Mouse (Mus musculus) heart, adult 2 months (tissue): ENCODE measurements at regions not wholly inside any gene's neighbourhood (a gene's known extent, or its start where the extent isn't known, plus 50 kb on each side); places are given as distances from the start of the nearest gene placed in this dataset.

Experiments used
- DNase-seq, 2 experiments: peaks; one replicate each; pipeline ENCODE4 v3.0.0; 2021
- H3K27ac ChIP-seq: fragments of 200-600 bp; 2 replicates; pipeline ENCODE4 v1.8.1; 2022
- H3K27me3 ChIP-seq: fragments of 200-500 bp; 2 replicates; pipeline ENCODE4 v1.6.1; 2012; ENCODE audit warnings: mild to moderate bottlenecking, low read length, inconsistent platforms, mixed read lengths; ENCODE audit not compliant: control insufficient read depth, insufficient read depth
- H3K36me3 ChIP-seq: fragments of 200-500 bp; 2 replicates; pipeline ENCODE4 v1.6.1; 2012; ENCODE audit warnings: low read length, inconsistent platforms; ENCODE audit not compliant: control insufficient read depth, insufficient read depth
- H3K4me1 ChIP-seq: fragments of 200-500 bp; 2 replicates; pipeline ENCODE4 v1.6.1; 2011; ENCODE audit warnings: low read length; ENCODE audit not compliant: control insufficient read depth, insufficient read depth
- H3K4me3 ChIP-seq: fragments of 200-600 bp; 2 replicates; pipeline ENCODE4 v1.8.1; 2022
- H3K79me2 ChIP-seq: fragments of 200-500 bp; replicated peaks from 2 replicates; pipeline ENCODE4 v1.6.1; 2012; ENCODE audit warnings: mild to moderate bottlenecking, inconsistent platforms, low read length, moderate library complexity, mixed read lengths; ENCODE audit not compliant: control insufficient read depth, insufficient read depth
- H3K9ac ChIP-seq: fragments of 200-500 bp; 2 replicates; pipeline ENCODE4 v1.6.1; 2012; ENCODE audit warnings: low read depth, mild to moderate bottlenecking, control low read depth, inconsistent platforms, low read length, mixed read lengths
- CTCF ChIP-seq: fragments of 200-600 bp; IDR thresholded peaks from 2 replicates; pipeline ENCODE4 v1.8.1; 2022; ENCODE audit warnings: antibody characterized with exemption, mild to moderate bottlenecking, moderate library complexity
- EP300 ChIP-seq: fragments of 200-500 bp; IDR thresholded peaks from 2 replicates; pipeline ENCODE4 v1.6.1; 2011; ENCODE audit warnings: low read depth, low read length, control low read depth; ENCODE audit not compliant: insufficient read depth
- POLR2A ChIP-seq: fragments of 200-500 bp; IDR thresholded peaks from 2 replicates; pipeline ENCODE4 v1.6.1; 2011; ENCODE audit warnings: mild to moderate bottlenecking, low read depth, low read length, control low read depth; ENCODE audit not compliant: insufficient read depth
- WGBS: fragments of 180-500 bp; shearing (Covaris S2); methylation state at CpG from one replicate; pipeline ENCODE4 v1.1.7; 2018; 5-methylcytosine and 5-hydroxymethylcytosine counted together
- intact Hi-C: fragments of 180-260 bp; cut with DNase I; formaldehyde crosslinking; loops from one replicate; pipeline ENCODE4 v1.15.1; 2025

DNA sequence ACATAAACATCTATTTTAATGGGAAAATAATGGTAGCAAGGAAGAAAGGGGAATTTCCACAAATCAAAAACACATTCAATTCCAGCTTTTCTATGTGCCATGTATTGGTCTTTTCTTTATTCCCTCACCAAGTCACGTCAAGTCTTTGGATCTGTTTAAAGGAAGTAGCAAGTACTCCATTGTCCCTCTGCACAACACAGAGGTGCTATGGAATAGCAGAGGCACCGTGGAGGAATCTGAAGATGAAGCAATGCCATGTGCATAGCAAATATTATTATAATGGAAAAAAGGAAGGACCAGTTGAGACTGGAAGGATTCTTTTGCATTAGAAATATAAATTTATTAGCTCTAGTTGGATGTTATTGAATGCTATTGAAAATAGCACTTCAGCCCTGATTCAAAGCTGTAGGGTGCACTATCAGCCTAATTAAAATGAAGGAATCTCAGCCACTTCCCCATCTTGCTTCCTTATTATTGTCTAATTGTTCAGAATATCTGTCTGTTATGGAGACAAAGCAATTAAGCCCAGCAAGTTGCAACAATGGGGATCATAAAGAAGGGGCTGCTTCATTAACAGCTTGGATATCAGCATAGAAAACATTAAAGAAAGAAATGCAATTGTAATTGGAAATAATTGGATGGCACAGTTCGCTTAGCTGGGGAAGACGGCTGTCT, 362.7 kb upstream of the Sgcd start:
- no peak for DNase-seq
- no peaks in the 10 kb centered on the region for H3K4me1 ChIP-seq
- H3K27ac ChIP-seq: no peak overlapping the region
- H3K4me3 ChIP-seq: no peak overlapping the region
- H3K9ac ChIP-seq: no peak overlapping the region
- TF ChIP-seq EP300: no peak
- 80% methylated on average over 4 of the region's 4 CpGs for WGBS
- H3K27me3 ChIP-seq: no peaks in the 10 kb centered on the region
- no peaks in the 10 kb centered on the region for H3K79me2 ChIP-seq
- intact Hi-C loops: no loop called here
- H3K36me3 ChIP-seq: no peaks in the 10 kb centered on the region

DNA sequence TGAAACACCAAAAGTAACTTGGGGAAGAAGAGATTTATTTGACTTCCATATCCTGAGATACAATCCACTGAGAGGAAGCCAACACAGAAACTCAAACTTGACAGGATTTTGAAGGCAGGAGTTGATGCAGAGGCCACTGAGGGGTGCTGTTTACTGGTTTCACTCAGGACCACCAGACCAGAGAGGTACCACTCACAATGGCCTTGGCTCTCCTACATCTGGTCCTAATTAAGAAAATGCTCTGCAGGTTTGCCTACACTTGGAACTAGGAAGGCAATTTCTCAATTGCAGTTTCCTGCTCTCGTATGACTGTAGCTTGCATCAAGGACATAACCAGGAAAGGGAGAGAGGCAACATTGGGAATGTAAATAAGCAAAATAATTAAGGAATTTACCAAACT, 325.7 kb upstream of the Sgcd start:
- TF ChIP-seq EP300: no peak
- no peak for TF ChIP-seq POLR2A
- no peak for TF ChIP-seq CTCF
- intact Hi-C loops: no loop called here
- Histone ChIP-seq H3K4me1 (no peaks in the 10 kb centered on the region), H3K79me2 (no peaks in the 10 kb centered on the region), H3K9ac (no peak overlapping the region), H3K4me3 (no peak overlapping the region), H3K36me3 (no peaks in the 10 kb centered on the region), H3K27me3 (no peaks in the 10 kb centered on the region), H3K27ac (no peak overlapping the region)
- 48% methylated on average over 1 of the region's 1 CpGs for WGBS
- no peak for DNase-seq

DNA sequence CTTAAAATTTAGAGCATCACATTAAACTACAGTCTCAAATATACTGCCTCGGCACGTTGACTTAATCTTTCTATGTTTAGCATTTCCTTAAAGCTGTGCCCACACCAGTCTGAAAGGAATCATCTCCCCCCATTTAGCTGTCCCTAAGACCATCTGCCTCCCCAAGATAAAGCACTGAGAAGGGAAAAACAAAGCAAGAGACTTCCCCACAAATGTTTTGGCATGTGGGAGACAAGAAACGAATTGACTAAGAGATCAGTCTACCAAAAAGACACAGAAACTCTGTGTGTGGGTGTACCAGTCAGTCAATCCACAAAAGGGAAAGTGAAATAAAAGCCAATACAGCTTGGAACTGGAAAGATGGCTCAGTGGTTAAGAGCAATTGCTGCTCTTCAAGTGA, 306.6 kb upstream of the Sgcd start:
- H3K4me3 ChIP-seq: no peak overlapping the region
- no peaks in the 10 kb centered on the region for H3K27me3 ChIP-seq
- H3K9ac ChIP-seq: no peak overlapping the region
- no peaks in the 10 kb centered on the region for H3K4me1 ChIP-seq
- DNase-seq: no peak
- intact Hi-C loops: no loop called here
- H3K79me2 ChIP-seq: no peaks in the 10 kb centered on the region
- WGBS: 52% methylated on average over 3 of the region's 3 CpGs
- H3K36me3 ChIP-seq: no peaks in the 10 kb centered on the region
- no peak for TF ChIP-seq EP300
- TF ChIP-seq CTCF: no peak
- TF ChIP-seq POLR2A: no peak
- H3K27ac ChIP-seq: no peak overlapping the region

DNA sequence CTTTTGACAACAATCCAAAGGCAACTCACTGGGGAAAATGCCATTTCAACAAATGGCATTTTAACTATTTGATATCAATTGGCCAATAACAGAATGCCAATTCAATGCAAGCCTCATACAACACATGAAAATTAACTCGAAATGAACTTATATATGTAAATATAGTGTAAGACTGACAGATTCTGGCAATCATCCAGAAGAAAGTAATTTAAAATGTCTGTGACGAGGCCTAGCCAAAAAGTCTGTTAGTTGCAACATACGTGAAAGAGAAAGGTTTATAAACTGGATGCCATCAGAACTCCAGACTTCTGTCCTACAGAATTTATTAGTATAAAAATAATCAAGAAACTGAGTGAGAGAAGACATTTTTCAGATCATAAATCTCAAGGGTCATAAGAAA, 273.7 kb upstream of the Sgcd start:
- Histone ChIP-seq H3K27me3 (no peaks in the 10 kb centered on the region), H3K4me1 (no peaks in the 10 kb centered on the region), H3K27ac (no peak overlapping the region), H3K36me3 (no peaks in the 10 kb centered on the region), H3K4me3 (no peak overlapping the region), H3K9ac (no peak overlapping the region), H3K79me2 (no peaks in the 10 kb centered on the region)
- TF ChIP-seq CTCF (no peak), EP300 (no peak), POLR2A (no peak)
- no peak for DNase-seq
- intact Hi-C loops: no loop called here
- 67% methylated on average over 3 of the region's 3 CpGs for WGBS

DNA sequence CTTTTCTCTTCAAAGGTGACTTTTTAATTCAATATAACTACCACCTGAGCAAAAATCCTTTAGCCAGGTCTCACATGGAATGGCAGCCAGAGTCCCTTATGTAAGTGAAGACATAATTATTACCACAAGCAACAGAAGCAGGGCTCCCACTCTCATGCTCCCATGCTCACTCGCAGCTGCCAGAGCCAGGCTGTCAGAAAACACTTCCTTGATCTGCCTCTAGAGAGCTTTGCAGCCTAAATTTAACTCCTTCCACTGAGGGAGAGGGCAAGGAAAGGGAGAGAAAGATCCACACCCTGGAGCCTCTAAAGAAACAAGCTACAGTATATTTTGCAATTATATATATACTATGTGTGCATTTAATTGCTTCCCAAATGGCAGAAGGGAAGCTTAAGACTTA, 272.3 kb upstream of the Sgcd start:
- no peaks in the 10 kb centered on the region for H3K36me3 ChIP-seq

DNA sequence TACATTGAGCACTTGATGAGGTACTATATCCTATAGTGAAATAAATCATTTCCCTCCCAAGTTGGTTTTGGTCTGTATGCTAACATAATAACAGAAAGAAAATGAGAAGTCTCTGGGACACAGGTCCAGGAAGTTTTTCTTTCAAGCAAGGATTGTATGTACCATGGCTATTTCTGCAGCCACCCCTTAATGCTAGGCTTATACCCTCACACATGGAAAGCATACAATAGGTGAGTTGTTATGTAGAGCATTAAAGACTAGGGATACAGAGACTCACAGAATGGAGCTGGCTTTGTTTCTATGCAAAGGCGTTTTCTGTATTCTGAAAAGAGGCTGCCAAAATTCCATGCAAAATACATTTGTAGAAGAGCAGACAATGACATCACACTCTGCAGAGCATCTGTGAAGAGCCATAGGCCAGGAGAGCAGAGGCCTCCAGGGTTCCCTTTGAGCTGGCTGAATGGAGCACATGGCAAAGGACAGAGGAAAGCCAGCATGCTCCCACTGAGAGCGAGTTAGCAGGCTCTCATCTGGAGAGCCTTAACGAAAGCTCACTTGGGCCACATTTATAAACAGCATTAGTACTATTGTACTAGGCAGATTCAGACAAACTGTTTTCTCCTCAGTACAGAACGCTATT, 262.0 kb upstream of the Sgcd start:
- H3K27me3 ChIP-seq: no peaks in the 10 kb centered on the region
- H3K36me3 ChIP-seq: no peaks in the 10 kb centered on the region
- no peaks in the 10 kb centered on the region for H3K4me1 ChIP-seq
- intact Hi-C loops: no loop called here
- no peak overlapping the region for H3K9ac ChIP-seq
- H3K79me2 ChIP-seq: no peaks in the 10 kb centered on the region
- TF ChIP-seq CTCF (no peak), EP300 (no peak), POLR2A (no peak)
- H3K27ac ChIP-seq: no peak overlapping the region
- no peak overlapping the region for H3K4me3 ChIP-seq
- 60% methylated on average over 4 of the region's 4 CpGs for WGBS
- DNase-seq: peak in 1 of 2 experiments; percentile 11

More for the DNA sequence above, 272.3 kb upstream of the Sgcd start:
- WGBS: 5% methylated on average over 1 of the region's 1 CpGs
- Histone ChIP-seq H3K79me2 (no peaks in the 10 kb centered on the region), H3K4me3 (no peak overlapping the region), H3K27ac (no peak overlapping the region), H3K9ac (no peak overlapping the region), H3K4me1 (no peaks in the 10 kb centered on the region), H3K27me3 (no peaks in the 10 kb centered on the region)
- intact Hi-C loops: no loop called here
- no peak for DNase-seq
- TF ChIP-seq POLR2A (no peak), EP300 (no peak), CTCF (no peak)
